Mouse (Mus musculus) myocyte (in vitro differentiated cells): ENCODE data around the gene Gm14214. TPM values are rescaled to one million over a fixed set of nuclear protein-coding genes. Genes with fewer than 3 reads are reported as not detected.

Experiments used
- H3K27me3 ChIP-seq: one replicate; pipeline ENCODE4 v1.6.1; 2011; ENCODE audit not compliant: control insufficient read depth, insufficient read depth, insufficient read length
- H3K36me3 ChIP-seq: one replicate; pipeline ENCODE4 v1.6.1; 2011; ENCODE audit not compliant: control insufficient read depth, insufficient read depth
- H3K4me2 ChIP-seq: one replicate; pipeline ENCODE4 v1.6.1; 2011; ENCODE audit warnings: low read depth, control low read depth
- H3K4me3 ChIP-seq: one replicate; pipeline ENCODE4 v1.5.1; 2011; ENCODE audit warnings: mild to moderate bottlenecking, control low read depth, moderate library complexity
- H3K79me2 ChIP-seq: one replicate; pipeline ENCODE4 v1.6.1; 2011; ENCODE audit not compliant: control insufficient read depth, insufficient read depth
- H3ac ChIP-seq: one replicate; pipeline ENCODE4 v1.6.1; 2011; ENCODE audit not compliant: control insufficient read depth, insufficient read length
- CEBPB ChIP-seq: IDR thresholded peaks from 2 replicates; pipeline ENCODE4 v1.6.1; 2011; ENCODE audit warnings: mild to moderate bottlenecking, moderate library complexity; ENCODE audit not compliant: poor library complexity, insufficient read depth, severe bottlenecking
- E2F4 ChIP-seq: IDR thresholded peaks from one replicate; pipeline ENCODE4 v1.6.1; 2011; ENCODE audit warnings: mild to moderate bottlenecking, control low read depth, moderate library complexity; ENCODE audit not compliant: insufficient read depth
- MAX ChIP-seq: IDR thresholded peaks from one replicate; pipeline ENCODE4 v1.6.1; 2011; ENCODE audit warnings: low read depth, mild to moderate bottlenecking, control low read depth
- MYOD1 ChIP-seq, 3 experiments: IDR thresholded peaks; one replicate each; pipeline ENCODE4 v1.6.1; 2011; ENCODE audit warnings: control low read depth in 2 of 3, low read depth in 2 of 3, mild to moderate bottlenecking in 2 of 3, moderate library complexity in 1 of 3; ENCODE audit not compliant: insufficient read length in 2 of 3, control insufficient read depth in 1 of 3
- MYOG ChIP-seq, 3 experiments: IDR thresholded peaks; one replicate each; pipeline ENCODE4 v1.6.1; 2011; ENCODE audit warnings: control low read depth in 2 of 3, low read depth in 2 of 3, mild to moderate bottlenecking in 2 of 3; ENCODE audit not compliant: insufficient read length in 2 of 3, control insufficient read depth in 1 of 3, insufficient read depth in 1 of 3
- POLR2A ChIP-seq: IDR thresholded peaks from one replicate; pipeline ENCODE4 v1.6.1; 2011; ENCODE audit warnings: low read depth, mild to moderate bottlenecking, control low read depth, moderate library complexity; ENCODE audit not compliant: insufficient read length
- POLR2AphosphoS2 ChIP-seq: IDR thresholded peaks from one replicate; pipeline ENCODE4 v1.6.1; 2011; ENCODE audit warnings: low read depth, control low read depth; ENCODE audit not compliant: insufficient read length
- REST ChIP-seq: IDR thresholded peaks from one replicate; pipeline ENCODE4 v1.6.1; 2011; ENCODE audit warnings: mild to moderate bottlenecking, control low read depth, moderate library complexity; ENCODE audit not compliant: insufficient read depth, insufficient read length
- SRF ChIP-seq: IDR thresholded peaks from one replicate; pipeline ENCODE4 v1.6.1; 2011; ENCODE audit warnings: low read depth; ENCODE audit not compliant: control insufficient read depth, insufficient read length
- TCF12 ChIP-seq: IDR thresholded peaks from one replicate; pipeline ENCODE4 v1.6.1; 2011; ENCODE audit warnings: mild to moderate bottlenecking, control low read depth; ENCODE audit not compliant: poor library complexity, insufficient read depth, severe bottlenecking
- TCF3 ChIP-seq: IDR thresholded peaks from one replicate; pipeline ENCODE4 v1.6.1; 2011; ENCODE audit warnings: low read depth, control low read depth; ENCODE audit not compliant: insufficient read length
- USF1 ChIP-seq: IDR thresholded peaks from one replicate; pipeline ENCODE4 v1.6.1; 2011; ENCODE audit warnings: low read depth, mild to moderate bottlenecking, control low read depth, moderate library complexity
- polyA plus RNA-seq: library from polyadenylated mRNA; unstranded; fragments of >200 nt; fragmentation: generic; extraction: Trizol; gene quantifications from one replicate; pipeline ENCODE4 v1.2.1, GENCODE M21; 2012; ENCODE audit warnings: missing spikeins

The Gm14214 gene
- polyA plus RNA-seq, 1 experiment: not detected

GRCm38 (mm10) chr2:154755791-154756190 is 14.0 kb downstream of the Gm14214 start:
- Histone ChIP-seq H3K79me2 (no peaks in the 10 kb centered on the region), H3ac (no peak overlapping the region), H3K4me3 (no peak overlapping the region), H3K4me2 (no peak overlapping the region), H3K36me3 (no peaks in the 10 kb centered on the region), H3K27me3 (no peaks in the 10 kb centered on the region)
- TF ChIP-seq TCF3: no peak
- no peak for TF ChIP-seq SRF
- TF ChIP-seq E2F4: no peak
- no peak for TF ChIP-seq POLR2AphosphoS2
- no peak for TF ChIP-seq TCF12
- no peak for TF ChIP-seq MAX
- TF ChIP-seq CEBPB: no peak
- no peak for TF ChIP-seq USF1
- no peak for TF ChIP-seq REST

- TF ChIP-seq USF1: no peak
- H3K4me3 ChIP-seq: no peak overlapping the region
- no peaks in the 10 kb centered on the region for H3K36me3 ChIP-seq
- no peak overlapping the region for H3ac ChIP-seq
- no peaks in the 10 kb centered on the region for H3K27me3 ChIP-seq
- no peak overlapping the region for H3K4me2 ChIP-seq
- H3K79me2 ChIP-seq: no peaks in the 10 kb centered on the region
These were observed 15.7 kb downstream of the Gm14214 start for GRCm38 (mm10) chr2:154754068-154754560.

GRCm38 (mm10) chr2:154751924-154752323 is 17.9 kb downstream of the Gm14214 start:
- Histone ChIP-seq H3K79me2 (no peaks in the 10 kb centered on the region), H3K36me3 (no peaks in the 10 kb centered on the region), H3ac (no peak overlapping the region), H3K4me2 (peak overlapping the region; percentile 37), H3K4me3 (no peak overlapping the region), H3K27me3 (no peaks in the 10 kb centered on the region)
- TF ChIP-seq MAX (no peak), CEBPB (no peak), TCF12 (no peak), TCF3 (no peak)

GRCm38 (mm10) chr2:154749046-154750036 is 20.5 kb downstream of the Gm14214 start:
- no peaks in the 10 kb centered on the region for H3K36me3 ChIP-seq
- no peak overlapping the region for H3K4me3 ChIP-seq
- H3K79me2 ChIP-seq: no peaks in the 10 kb centered on the region
- H3K4me2 ChIP-seq: no peak overlapping the region
- H3ac ChIP-seq: no peak overlapping the region
- no peaks in the 10 kb centered on the region for H3K27me3 ChIP-seq
- no peak for TF ChIP-seq TCF3
- TF ChIP-seq SRF: no peak
- TF ChIP-seq TCF12: no peak
- no peak for TF ChIP-seq REST
- TF ChIP-seq E2F4: no peak
- TF ChIP-seq MYOD1 (IDR thresholded peaks at IDR 0.05; ENCODE audit: control insufficient read depth in 1 of 3, insufficient read length in 2 of 3, low read depth in 2 of 3): no peak
- no peak for TF ChIP-seq POLR2A
- TF ChIP-seq POLR2AphosphoS2: no peak
- no peak for TF ChIP-seq USF1

- Histone ChIP-seq H3ac (no peak overlapping the region), H3K4me2 (no peak overlapping the region), H3K4me3 (no peak overlapping the region), H3K36me3 (no peaks in the 10 kb centered on the region), H3K27me3 (no peaks in the 10 kb centered on the region), H3K79me2 (no peaks in the 10 kb centered on the region)
- TF ChIP-seq SRF: no peak
- no peak for TF ChIP-seq MYOG (IDR thresholded peaks at IDR 0.05; ENCODE audit: control insufficient read depth in 1 of 3, insufficient read depth in 1 of 3, insufficient read length in 2 of 3, low read depth in 2 of 3)
- TF ChIP-seq MYOD1 (IDR thresholded peaks at IDR 0.05; ENCODE audit: control insufficient read depth in 1 of 3, insufficient read length in 2 of 3, low read depth in 2 of 3): no peak
- no peak for TF ChIP-seq POLR2AphosphoS2
- TF ChIP-seq POLR2A: no peak
- no peak for TF ChIP-seq USF1
- no peak for TF ChIP-seq TCF12
- no peak for TF ChIP-seq MAX
- TF ChIP-seq REST: no peak
- TF ChIP-seq CEBPB: no peak
- TF ChIP-seq E2F4: no peak
- no peak for TF ChIP-seq TCF3
These were observed 21.4 kb downstream of the Gm14214 start for GRCm38 (mm10) chr2:154748383-154748782.
